28 mouse cellular contexts compared by ENCODE assay signal in the genomic region with DNA sequence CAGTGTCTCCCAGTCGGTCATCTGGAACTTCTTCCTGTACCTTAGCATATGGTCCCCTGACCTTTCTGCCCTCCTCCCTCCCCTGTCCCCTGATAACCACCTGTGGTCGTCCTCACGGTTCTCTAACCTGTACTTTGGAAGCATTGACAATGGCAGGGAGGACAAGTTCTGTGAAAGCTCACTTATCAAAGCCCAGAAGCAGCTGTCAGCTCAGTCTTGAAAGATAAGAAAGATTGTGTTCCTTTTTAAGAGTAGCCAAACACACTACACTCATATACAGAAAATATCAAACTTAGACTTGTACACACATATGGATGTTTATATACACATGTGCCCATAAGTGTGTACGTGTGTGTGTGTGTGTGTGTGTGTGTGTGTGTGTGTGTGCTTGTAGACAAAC. TPM values are rescaled to one million over a fixed set of nuclear protein-coding genes. Genes with fewer than 3 reads are reported as not detected.
DNase-seq lines count a peak whose midpoint lies in the region; ATAC-seq and TF ChIP-seq lines count a peak whose summit lies in the region.
"Had no signal": no experiment of that assay in that cellular context is flagged by ENCODE, and none has a peak within 500 bp of the region (broad histone marks: within the 10 kb centered on the region; RNA-seq: fewer than 3 reads in every experiment).

No protein-coding gene starts in this region.

- no peak overlapping the region for H3K4me3 ChIP-seq in heart, embryonic 13.5 days
- no peak overlapping the region for H3K4me3 ChIP-seq in heart, postnatal 0 days (ENCODE audit: low read depth, low read length)
- H3K4me3 ChIP-seq in hindbrain, embryonic 12.5 days = no peak overlapping the region
- H3K4me3 ChIP-seq: embryonic facial prominence, embryonic 10.5 days; embryonic facial prominence, embryonic 13.5 days; erythroblast, embryonic 14.5 days; forebrain, embryonic 12.5 days; forebrain, embryonic 15.5 days; hindbrain, embryonic 10.5 days had no signal

- TF ChIP-seq EP300 in heart, postnatal 0 days (IDR thresholded peaks at IDR 0.05; ENCODE audit: low read depth) = no peak

- H3K27ac ChIP-seq in heart, embryonic 13.5 days (replicated peaks) = peak overlapping the region; percentile 15; the same call in 1 of the 2 replicates
- peak overlapping the region; percentile 60 for H3K27ac ChIP-seq in heart, postnatal 0 days (ENCODE audit: low read depth)
- no peak overlapping the region for H3K27ac ChIP-seq in hindbrain, embryonic 12.5 days
- H3K27ac ChIP-seq: embryonic facial prominence, embryonic 10.5 days; embryonic facial prominence, embryonic 13.5 days; forebrain, embryonic 12.5 days; forebrain, embryonic 15.5 days; hindbrain, embryonic 10.5 days; hindbrain, embryonic 14.5 days; hindbrain, postnatal 0 days had no signal

- ATAC-seq in heart, embryonic 13.5 days (ENCODE audit: extremely low read depth, insufficient number of reproducible peaks, low FRiP score, low TSS enrichment) = no peak
- 0 out of 2 replicates have a peak, but pooled peaks have one; percentile 22 for ATAC-seq in heart, postnatal 0 days (ENCODE audit: insufficient read depth, low read depth)
- no peak for ATAC-seq in hindbrain, embryonic 12.5 days (ENCODE audit: low FRiP score)
- ATAC-seq: activated CD4-positive, CD25-positive, alpha-beta regulatory T cell, adult 4 months; CD4-positive, CD25-positive, alpha-beta regulatory T cell, adult 4 months; forebrain, embryonic 15.5 days; hindbrain, postnatal 0 days; inflammation-experienced regulatory T-cells, adult 6 months; intestine, embryonic 16.5 days had no signal

- H3K36me3 ChIP-seq in heart, embryonic 13.5 days = no peaks in the 10 kb centered on the region
- no peaks in the 10 kb centered on the region for H3K36me3 ChIP-seq in heart, postnatal 0 days (replicated peaks; ENCODE audit: control insufficient read depth, insufficient read depth, low read length)
- no peaks in the 10 kb centered on the region for H3K36me3 ChIP-seq in hindbrain, embryonic 12.5 days
- H3K36me3 ChIP-seq: embryonic facial prominence, embryonic 10.5 days; embryonic facial prominence, embryonic 13.5 days; forebrain, embryonic 12.5 days; forebrain, embryonic 15.5 days; hindbrain, embryonic 10.5 days had no signal

- TF ChIP-seq CTCF in heart, postnatal 0 days (IDR thresholded peaks at IDR 0.05; ENCODE audit: low read depth) = no peak

- WGBS in heart, embryonic 13.5 days = 29% methylated on average over 4 of the region's 4 CpGs
- 26% methylated on average over 4 of the region's 4 CpGs for WGBS in heart, postnatal 0 days
- WGBS in hindbrain, embryonic 12.5 days = 46% methylated on average over 4 of the region's 4 CpGs

- H3K27me3 ChIP-seq in heart, embryonic 13.5 days (replicated peaks) = 0 out of 2 replicates have a peak, but pooled peaks cover 3% of the 10 kb centered on the region
- no peaks in the 10 kb centered on the region for H3K27me3 ChIP-seq in heart, postnatal 0 days (ENCODE audit: control insufficient read depth, insufficient read depth, low read length)
- H3K27me3 ChIP-seq in hindbrain, embryonic 12.5 days = no peaks in the 10 kb centered on the region
- H3K27me3 ChIP-seq: forebrain, embryonic 15.5 days had no signal

- H3K9ac ChIP-seq in heart, embryonic 13.5 days = no peak overlapping the region
- no peak overlapping the region for H3K9ac ChIP-seq in heart, postnatal 0 days (replicated peaks; ENCODE audit: low read depth, low read length)
- H3K9ac ChIP-seq in hindbrain, embryonic 12.5 days = no peak overlapping the region
- H3K9ac ChIP-seq: embryonic facial prominence, embryonic 13.5 days; forebrain, embryonic 12.5 days; forebrain, embryonic 15.5 days; hindbrain, embryonic 14.5 days had no signal

- peaks cover 21% of the 10 kb centered on the region for H3K4me1 ChIP-seq in heart, embryonic 13.5 days
- peaks cover 6% of the 10 kb centered on the region; the same call in 1 of the 2 replicates for H3K4me1 ChIP-seq in heart, postnatal 0 days (ENCODE audit: control insufficient read depth, insufficient read depth)
- no peaks in the 10 kb centered on the region for H3K4me1 ChIP-seq in hindbrain, embryonic 12.5 days
- H3K4me1 ChIP-seq: embryonic facial prominence, embryonic 13.5 days; forebrain, embryonic 12.5 days had no signal

- H3K9me3 ChIP-seq in heart, embryonic 13.5 days = no peaks in the 10 kb centered on the region
- no peaks in the 10 kb centered on the region for H3K9me3 ChIP-seq in heart, postnatal 0 days (replicated peaks; ENCODE audit: control insufficient read depth, low read length)
- no peaks in the 10 kb centered on the region for H3K9me3 ChIP-seq in hindbrain, embryonic 12.5 days (replicated peaks)
- H3K9me3 ChIP-seq: embryonic facial prominence, embryonic 10.5 days; embryonic facial prominence, embryonic 13.5 days; forebrain, embryonic 12.5 days; forebrain, embryonic 15.5 days; hindbrain, embryonic 10.5 days had no signal

- H3K4me2 ChIP-seq in heart, embryonic 13.5 days = no peak overlapping the region
- no peak overlapping the region for H3K4me2 ChIP-seq in heart, postnatal 0 days (ENCODE audit: low read depth, low read length)
- no peak overlapping the region for H3K4me2 ChIP-seq in hindbrain, embryonic 12.5 days (replicated peaks)
- H3K4me2 ChIP-seq: embryonic facial prominence, embryonic 13.5 days; forebrain, embryonic 12.5 days; forebrain, embryonic 15.5 days; hindbrain, embryonic 14.5 days had no signal

- DNase-seq in heart, postnatal 25 days (ENCODE audit: low spot score) = no peak
- DNase-seq in heart, postnatal 0 days (ENCODE audit: low spot score) = no peak
- no peak for DNase-seq in heart, postnatal 4 days
- DNase-seq in c-Kit-positive CD71-positive TER-119-negative erythroid progenitor cells, embryonic 14.5 days (ENCODE audit: low read depth) = peak; percentile 13
- DNase-seq: adrenal gland, adult 8-10 months; adrenal gland, postnatal 25 days; cerebellum, adult 11 months; cerebellum, adult 2 months; cerebellum, adult 9-11 months; cerebellum, postnatal 25 days; embryo, embryonic 11 days; gastrocnemius, postnatal 25 days; kidney, adult 18-20 months; kidney, adult 9 months had no signal

- intact Hi-C loops in heart, postnatal 25 days (cut with DNase I) = no loop called here

RNA-seq across cellular contexts. Expression of a gene that starts 13.7 kb away (rescaled TPM):
- 2.9 and 3.0 TPM in 2 replicates for polyA plus RNA-seq in heart, embryonic 13.5 days (2015; fragmentation: Nextera tagmentation; extraction: Ambion mirVana)
- total RNA-seq in heart, postnatal 25 days (2021) = 10 to 100 TPM; 24.3 to 30.9 TPM
- 30.2 and 31.3 TPM in 2 replicates for total RNA-seq in heart, postnatal 0 days (2014; rRNA removed; ENCODE audit: low replicate concordance)
- 10.9 and 11.7 TPM in 2 replicates for polyA plus RNA-seq in heart, postnatal 0 days (2015; fragmentation: Nextera tagmentation; extraction: Ambion mirVana)
- total RNA-seq in heart, postnatal 4 days (2021) = 10 to 100 TPM; 30.3 to 33.8 TPM
- polyA plus RNA-seq in hindbrain, embryonic 12.5 days (2016; fragmentation: Nextera tagmentation; extraction: Ambion mirVana) = 0.21 and 0.35 TPM in 2 replicates
- polyA plus RNA-seq: activated CD4-positive, CD25-positive, alpha-beta regulatory T cell, adult 4 months; CD4-positive, CD25-positive, alpha-beta regulatory T cell, adult 4 months had no signal
